Mouse (Mus musculus): ENCODE measurements around the gene Sart1.

DNA sequence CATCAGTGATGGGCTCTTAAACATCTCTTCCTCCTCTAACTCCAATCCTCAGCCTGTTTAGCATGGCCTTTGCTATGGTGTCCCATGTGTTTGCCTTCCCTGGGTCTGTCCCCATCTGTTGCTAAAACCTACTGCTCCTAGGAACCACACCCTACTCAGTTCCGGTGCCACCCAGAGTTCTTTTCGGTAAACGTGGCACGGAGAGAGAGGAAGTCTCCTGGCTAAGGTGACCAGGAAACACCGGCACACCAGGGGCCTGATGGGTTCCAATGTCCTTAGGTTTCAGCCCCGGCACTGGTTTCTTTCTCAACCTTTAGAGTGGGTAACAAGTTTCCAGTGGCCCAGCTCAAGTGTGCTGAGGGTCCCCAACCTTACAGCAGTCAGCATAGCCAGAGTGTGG lies 32.1 kb upstream of the Sart1 start:
- no peak for TF ChIP-seq CTCF (IDR thresholded peaks at IDR 0.05; ENCODE audit: low read depth)
- TF ChIP-seq EP300 (IDR thresholded peaks at IDR 0.05; ENCODE audit: low read depth) = no peak
